Mouse (Mus musculus) E14TG2a.4 (cell line): ENCODE measurements around the gene Gdf15.

ENCODE experiments used
- CTCF ChIP-seq: conservative IDR thresholded peaks from 2 replicates; pipeline ENCODE4 v1.5.1; 2014; ENCODE audit warnings: low read length
- NANOG ChIP-seq: IDR thresholded peaks from 2 replicates; pipeline ENCODE4 v1.6.1; 2014; ENCODE audit warnings: borderline replicate concordance, low read length, mixed read lengths

GRCm38 (mm10) chr8:70636838-70637237 lies 4.6 kb upstream of the Gdf15 start:
- TF ChIP-seq CTCF (no peak), NANOG (no peak)
